Comparison of ENCODE assay signal across 26 mouse cellular contexts in the genomic region with DNA sequence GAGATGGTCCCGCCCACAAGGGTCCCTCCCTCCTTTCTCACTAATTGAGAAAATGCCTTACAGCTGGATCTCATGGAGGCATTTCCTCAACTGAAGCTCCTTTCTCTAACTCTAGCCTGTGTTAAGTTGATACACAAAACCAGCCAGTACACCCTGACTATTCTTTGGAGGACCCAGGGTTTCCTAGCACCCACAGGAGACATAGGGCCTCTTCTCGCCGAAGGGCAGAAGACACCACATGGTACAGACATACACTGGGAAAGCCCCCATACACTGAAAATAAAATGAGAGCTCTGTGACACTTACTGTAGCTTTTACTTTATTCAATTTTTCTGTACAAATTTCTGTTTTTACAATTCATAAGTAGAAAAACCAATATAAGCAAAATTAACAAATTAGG.
"Had no signal": no experiment of that assay in that cellular context is flagged by ENCODE, and none has a peak within 500 bp of the region (broad histone marks: within the 10 kb centered on the region; RNA-seq: fewer than 3 reads in every experiment).

No protein-coding gene starts in this region.

- DNase-seq: gastrocnemius, adult 2 months; gastrocnemius, postnatal 10 days; gastrocnemius, postnatal 25 days; heart, adult 2 months; heart, postnatal 10 days; heart, postnatal 4 days; kidney, adult 11 months; kidney, adult 2 months; kidney, adult 9 months; kidney, postnatal 14 days; kidney, postnatal 36 days; liver; liver, embryonic 13.5 days had no signal

- H3K9me3 ChIP-seq: liver, embryonic 15.5 days had no signal

- H3K27ac ChIP-seq: gastrocnemius, adult 2 months; heart, adult 2 months; hindbrain, embryonic 10.5 days; hindbrain, embryonic 12.5 days; kidney, embryonic 15.5 days; kidney, postnatal 0 days; layer of hippocampus, adult 2 months; left cerebral cortex, adult 2 months; limb, embryonic 10.5 days; limb, embryonic 12.5 days; liver, embryonic 13.5 days; liver, embryonic 15.5 days had no signal

- H3K4me3 ChIP-seq: gastrocnemius, adult 2 months; heart, adult 2 months; heart, embryonic 12.5 days; hindbrain, embryonic 10.5 days; hindbrain, embryonic 12.5 days; kidney, embryonic 15.5 days; layer of hippocampus, adult 2 months; left cerebral cortex, adult 2 months; limb, embryonic 10.5 days; limb, embryonic 12.5 days; liver, embryonic 15.5 days had no signal

- ATAC-seq: hindbrain, embryonic 16.5 days; intestine, embryonic 16.5 days had no signal

- H3K9ac ChIP-seq: heart, embryonic 12.5 days; hindbrain, embryonic 12.5 days; hindbrain, embryonic 14.5 days; kidney, embryonic 15.5 days; limb, embryonic 12.5 days; liver, embryonic 13.5 days; liver, embryonic 15.5 days had no signal

- H3K27me3 ChIP-seq: heart, embryonic 12.5 days; hindbrain, embryonic 12.5 days; kidney, embryonic 15.5 days; limb, embryonic 12.5 days; liver, embryonic 13.5 days; liver, embryonic 15.5 days had no signal
